Mouse (Mus musculus) c-Kit-positive CD71-positive TER-119-positive erythroid progenitor cells, embryonic 14.5 days (primary cell): ENCODE measurements around the gene Gab2.

Source experiments
- DNase-seq: peaks from one replicate; pipeline ENCODE4 v3.0.0-alpha.2; 2013; ENCODE audit warnings: low spot score

Gab2 gene

GRCm38 (mm10) chr7:97081242-97081958 lies at the start of gene Gab2:
Gene Gab2, plus strand, starts transcription at chr7:97081586.
- peak; percentile 64 for DNase-seq

DNA sequence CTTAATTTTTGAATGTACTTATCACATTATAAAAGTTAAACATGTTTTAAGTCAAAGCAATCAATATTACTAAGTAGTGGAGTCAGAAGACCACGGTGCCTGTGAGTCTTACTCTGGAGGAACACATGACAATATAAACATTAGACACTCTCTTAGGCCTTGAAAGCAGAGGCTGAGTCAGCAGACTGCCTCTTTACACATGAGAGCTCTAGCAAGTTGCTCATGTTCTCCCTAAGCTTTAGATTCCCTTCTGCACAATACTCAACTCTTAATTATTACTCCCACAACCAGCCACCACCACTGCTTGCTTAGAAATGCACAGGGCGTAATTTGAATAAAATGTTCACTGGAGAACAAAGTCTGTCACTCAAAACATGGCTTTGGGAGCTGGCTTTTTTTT lies 49.0 kb upstream of the Gab2 start:
- DNase-seq = no peak

DNA sequence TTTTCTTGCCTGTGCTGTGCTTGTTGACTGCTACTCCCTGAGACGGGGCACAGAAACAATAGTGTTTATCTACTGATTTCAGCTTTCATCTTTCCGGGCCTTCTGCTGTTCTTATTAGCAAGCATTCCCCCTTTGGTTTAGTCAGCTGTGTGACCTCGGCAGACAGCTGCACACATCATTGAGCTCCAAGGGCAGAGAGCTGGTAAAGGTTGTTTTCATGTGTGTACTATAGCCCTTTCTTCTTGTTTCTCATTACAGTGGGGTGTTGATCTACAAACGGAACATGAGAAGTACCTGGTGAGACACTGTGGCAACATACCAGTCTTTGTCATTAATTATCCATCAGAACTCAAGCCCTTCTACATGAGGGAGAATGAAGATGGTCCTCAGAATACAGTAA lies 41.7 kb upstream of the Gab2 start:
- no peak for DNase-seq

DNA sequence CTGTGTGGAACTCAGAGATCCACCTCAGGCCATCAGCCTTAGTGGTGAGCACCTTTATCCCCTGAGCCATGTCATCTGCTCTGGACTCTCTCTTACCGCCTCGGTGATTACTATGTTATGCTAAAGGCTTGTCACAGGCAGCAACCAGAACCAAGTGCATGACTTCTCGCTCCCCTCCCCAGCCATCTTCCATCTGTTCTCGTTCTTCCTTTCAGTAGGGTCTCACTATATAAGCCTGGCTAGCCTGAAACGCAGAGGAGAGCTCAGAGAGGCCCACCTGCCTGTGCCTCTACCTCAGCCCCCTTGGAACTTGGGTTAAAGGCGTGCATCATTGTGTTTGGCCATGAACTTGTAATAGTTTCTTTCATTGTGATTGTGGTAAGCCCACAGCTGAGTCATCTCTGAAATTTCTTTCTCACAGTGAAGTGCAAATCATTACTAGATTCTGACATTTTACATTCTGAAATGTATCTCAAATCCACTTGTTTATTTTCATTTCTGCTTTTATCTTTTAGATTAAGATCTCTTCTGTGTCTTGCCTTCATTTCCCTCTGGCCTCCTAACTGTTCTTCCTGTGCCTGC lies 39.4 kb upstream of the Gab2 start:
- no peak for DNase-seq

GRCm38 (mm10) chr7:97042981-97043380 lies 38.4 kb upstream of the Gab2 start:
- no peak for DNase-seq

DNA sequence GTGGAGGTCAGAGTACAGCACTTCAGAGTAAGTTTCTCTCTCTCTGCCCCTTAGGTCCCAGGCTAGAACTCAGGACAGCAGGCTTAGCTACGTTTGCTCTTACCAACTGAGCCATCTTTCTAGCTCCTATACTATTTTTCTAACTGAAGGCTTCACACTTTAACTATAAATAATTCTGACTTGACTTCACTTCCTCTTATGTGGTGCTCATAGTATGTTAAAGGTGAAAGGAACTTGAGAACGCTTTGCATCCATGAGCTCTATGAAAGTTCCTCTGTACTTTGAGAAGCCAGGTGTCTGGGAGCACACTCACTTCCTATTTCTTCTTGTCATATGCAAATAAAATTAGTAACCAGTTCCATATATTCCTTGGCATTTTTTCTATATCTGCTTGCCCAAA lies 20.4 kb upstream of the Gab2 start:
- DNase-seq = no peak

GRCm38 (mm10) chr7:97071512-97071911 lies 9.9 kb upstream of the Gab2 start:
- DNase-seq = no peak

DNA sequence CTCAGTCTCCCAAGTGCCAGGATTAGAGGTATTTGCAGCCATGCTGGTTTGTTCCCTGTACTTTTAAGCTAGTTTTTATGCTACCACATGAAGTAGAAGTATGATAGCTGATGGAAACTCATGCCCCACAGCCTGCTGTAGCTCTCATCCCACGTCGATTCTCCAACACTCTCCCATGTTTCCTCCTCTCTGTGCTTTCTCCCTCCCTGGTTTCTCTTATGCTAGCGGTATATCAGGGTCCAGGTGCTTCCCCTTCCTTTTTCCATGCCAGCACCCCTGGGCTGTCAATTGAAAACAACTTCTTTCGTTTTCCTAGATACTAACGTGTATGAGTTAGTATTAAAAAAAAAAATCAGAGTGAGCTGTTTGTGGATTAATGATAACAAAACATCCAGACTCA lies 9.3 kb upstream of the Gab2 start:
- no peak for DNase-seq

DNA sequence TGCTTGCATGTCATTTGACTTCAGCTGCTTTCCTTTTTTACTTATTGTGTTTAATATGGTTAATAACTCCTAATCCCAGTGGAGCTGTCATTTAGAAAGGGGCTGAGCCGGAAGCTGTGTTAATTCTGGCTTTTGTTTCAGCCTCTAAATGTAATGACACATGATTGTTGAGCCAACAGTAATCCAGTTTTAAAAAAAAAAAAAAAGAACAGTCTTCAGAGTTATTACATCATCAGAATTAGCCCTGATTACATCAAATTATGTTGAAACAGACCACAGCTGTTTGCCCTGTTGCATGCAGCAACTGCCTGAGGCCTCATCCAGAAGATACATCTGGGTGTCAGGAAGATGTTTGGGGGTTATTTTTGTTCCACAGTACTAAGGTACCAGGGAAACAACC lies 6.4 kb upstream of the Gab2 start:
- no peak for DNase-seq

DNA sequence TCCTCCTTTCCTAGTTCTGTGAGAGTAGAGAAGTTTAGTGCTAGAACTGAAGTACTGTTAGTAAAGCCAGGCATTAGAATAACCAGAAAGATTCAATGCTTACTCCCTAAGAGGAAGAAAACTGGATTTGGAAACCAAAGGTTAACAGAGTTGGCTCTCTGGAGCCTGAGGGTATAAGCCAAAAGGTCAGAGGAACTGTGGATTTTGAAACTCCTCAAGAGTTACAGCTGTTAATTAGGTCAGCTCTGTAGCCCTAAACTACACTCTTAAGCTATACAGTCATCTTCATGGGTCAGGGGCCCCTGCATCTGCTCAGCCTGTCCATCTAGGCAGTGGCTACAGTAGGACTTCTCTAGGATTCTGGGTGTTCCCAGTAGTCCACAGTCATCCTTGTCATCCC lies 4.4 kb upstream of the Gab2 start:
- DNase-seq = no peak

GRCm38 (mm10) chr7:97078685-97079084 lies 2.7 kb upstream of the Gab2 start:
- DNase-seq = no peak

GRCm38 (mm10) chr7:97079145-97079544 lies 2.2 kb upstream of the Gab2 start:
- peak; percentile 50 for DNase-seq

GRCm38 (mm10) chr7:97079651-97080365 lies 1.6 kb upstream of the Gab2 start:
- no peak for DNase-seq

DNA sequence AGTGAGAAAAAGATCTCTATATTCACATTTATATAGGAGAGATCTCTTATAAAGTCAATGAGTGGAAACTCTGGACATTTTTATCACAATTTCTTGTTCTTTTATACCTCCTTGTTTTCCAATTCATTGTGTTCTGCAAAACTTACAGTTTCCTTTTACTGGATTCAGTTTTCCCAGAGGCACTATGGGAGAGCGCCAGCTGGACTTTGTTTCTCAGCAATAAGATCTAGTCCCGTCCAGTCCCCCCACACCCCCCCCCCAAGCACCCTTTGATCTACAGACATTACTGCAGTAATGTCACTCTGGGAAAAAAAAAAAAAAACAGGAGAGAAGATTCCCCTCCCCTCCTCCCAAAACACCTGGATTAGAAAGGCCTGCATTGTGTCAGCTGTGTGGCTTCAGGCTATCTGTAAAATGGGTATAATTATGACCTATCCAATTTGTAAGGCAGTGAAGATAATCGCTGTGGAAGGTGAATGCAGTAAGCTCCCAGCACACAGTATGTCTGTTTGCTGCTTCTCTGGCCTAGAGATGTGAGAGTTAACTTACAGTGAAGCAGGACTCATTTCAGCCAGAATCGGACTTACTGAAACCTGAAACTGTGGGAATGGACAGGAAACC lies 655 bp upstream of the Gab2 start:
- no peak for DNase-seq

DNA sequence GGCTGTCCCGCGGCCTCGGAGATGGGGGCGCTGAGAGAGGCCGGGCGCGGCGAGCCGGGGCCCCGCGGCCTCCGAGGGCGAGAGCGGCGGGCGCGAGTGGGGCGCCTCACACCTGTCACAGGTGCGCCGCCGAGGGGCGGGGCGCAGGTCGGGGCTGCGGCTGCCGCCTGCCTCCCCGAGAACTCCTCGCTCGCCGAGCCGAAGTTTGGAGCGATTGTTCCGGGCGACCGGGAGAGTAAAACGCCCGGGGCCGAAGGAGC lies 503 bp downstream of the Gab2 start:
- no peak for DNase-seq

DNA sequence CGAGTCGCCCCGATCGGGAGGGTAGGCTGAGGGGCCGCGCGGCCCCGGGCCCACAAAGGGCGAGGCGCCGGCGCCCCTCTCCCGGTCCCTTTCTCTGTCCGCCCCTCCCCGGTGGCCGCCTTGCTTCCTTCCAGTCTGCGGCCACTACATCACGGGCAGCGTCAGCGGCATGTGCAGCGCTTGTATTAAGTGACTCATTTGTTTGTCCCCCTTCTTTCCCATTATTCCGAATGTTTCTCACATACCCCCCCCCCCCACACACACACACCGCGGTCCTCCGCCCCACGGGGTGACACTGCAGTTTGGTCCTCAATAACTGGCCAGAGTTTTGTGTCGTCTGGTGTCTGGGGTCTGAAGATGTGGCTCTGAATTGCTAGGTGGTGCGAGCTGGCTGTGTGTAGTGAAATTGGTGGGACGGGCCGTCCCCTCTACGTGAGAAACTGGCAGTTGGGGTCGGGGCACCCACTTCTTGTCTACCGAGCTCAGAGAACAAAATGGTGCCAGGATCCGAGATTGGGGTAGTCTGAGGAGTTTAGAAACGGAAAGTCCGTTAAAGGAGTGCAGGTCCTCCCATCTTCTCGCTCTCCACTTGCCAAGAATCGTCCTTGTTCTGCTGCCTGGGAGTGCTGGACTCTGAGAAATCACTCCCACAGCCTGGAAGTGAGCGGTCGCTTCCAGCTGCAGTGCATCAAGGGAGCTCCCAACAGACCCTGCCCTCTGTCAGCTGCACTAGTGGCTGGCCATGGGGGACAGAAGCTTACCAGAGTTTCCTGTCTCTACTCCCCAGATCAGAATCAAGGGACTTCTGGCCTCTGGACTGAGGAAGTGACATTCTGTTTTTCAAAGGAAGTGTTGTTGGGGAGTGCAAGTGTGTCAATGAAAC lies 1.1 kb downstream of the Gab2 start:
- DNase-seq = no peak

DNA sequence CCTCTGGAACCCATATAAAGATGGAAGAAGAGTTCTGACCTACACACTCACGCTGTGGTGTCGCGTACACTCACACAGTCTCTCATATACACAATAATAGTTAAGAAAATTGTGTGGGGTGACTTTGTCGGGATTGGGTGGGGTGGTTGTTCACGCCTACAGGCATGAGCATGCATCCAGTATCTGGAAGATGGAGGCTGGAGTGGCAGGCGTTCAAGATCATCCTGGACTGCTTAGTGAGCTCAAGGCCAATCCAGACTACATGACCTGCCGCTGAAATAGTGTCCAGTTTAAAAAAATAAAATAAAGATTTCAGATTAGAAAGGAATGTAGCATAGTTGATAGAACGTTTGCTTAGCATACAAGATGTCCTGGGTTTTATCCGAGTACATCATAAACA lies 2.2 kb downstream of the Gab2 start:
- DNase-seq = no peak

- DNase-seq = no peak
Measured at GRCm38 (mm10) chr7:97084181-97084580, 2.8 kb downstream of the Gab2 start.

DNA sequence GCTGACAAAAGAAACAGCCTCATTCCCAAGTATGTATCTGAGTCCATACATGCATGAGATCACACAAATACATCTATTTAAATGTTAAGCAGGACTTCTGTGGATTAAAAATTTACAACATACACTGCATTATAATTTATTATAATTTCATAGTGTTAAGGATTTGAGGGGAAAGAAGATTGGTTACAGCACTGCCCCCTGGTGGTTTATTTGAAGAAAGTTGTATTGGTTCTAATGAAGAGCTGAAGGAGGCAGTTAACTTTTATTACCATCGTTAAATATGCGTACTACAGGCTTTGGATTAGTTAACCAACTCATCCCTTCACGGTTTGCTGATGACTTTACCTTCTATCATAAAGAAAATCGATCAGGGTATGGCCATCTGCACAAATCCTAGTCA lies 3.9 kb downstream of the Gab2 start:
- DNase-seq = peak; percentile 68

- DNase-seq = no peak
Measured at GRCm38 (mm10) chr7:97094241-97094640, 12.9 kb downstream of the Gab2 start.

GRCm38 (mm10) chr7:97108119-97108518 lies 26.7 kb downstream of the Gab2 start:
- no peak for DNase-seq

DNA sequence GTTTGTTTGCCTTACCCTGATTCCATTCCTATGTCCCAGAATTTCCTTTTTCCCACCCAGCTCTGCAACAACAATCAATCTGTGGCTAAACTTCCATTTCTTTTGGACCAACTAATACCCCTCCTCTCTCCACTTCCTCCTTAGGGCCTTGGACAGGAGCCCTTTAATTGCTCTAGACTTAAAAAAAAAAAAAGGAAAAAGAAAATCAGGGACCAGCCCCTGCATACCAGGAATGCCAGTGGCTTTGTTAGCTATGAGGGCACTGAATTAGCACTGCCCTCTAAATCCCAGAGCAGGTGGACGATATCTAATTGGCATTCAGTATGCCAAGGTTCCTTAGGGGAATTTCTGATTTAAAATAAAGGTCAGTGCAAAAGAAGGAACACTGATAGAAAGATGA lies 47.6 kb downstream of the Gab2 start:
- DNase-seq = no peak
